Mouse (Mus musculus): Measurements from ENCODE around the gene Smu1.
"Not testable (repeated sequence)": the region's sequence is repeated elsewhere in the genome, so short reads cannot be mapped to it uniquely, and the experiment has no call there.

Gene Smu1

DNA sequence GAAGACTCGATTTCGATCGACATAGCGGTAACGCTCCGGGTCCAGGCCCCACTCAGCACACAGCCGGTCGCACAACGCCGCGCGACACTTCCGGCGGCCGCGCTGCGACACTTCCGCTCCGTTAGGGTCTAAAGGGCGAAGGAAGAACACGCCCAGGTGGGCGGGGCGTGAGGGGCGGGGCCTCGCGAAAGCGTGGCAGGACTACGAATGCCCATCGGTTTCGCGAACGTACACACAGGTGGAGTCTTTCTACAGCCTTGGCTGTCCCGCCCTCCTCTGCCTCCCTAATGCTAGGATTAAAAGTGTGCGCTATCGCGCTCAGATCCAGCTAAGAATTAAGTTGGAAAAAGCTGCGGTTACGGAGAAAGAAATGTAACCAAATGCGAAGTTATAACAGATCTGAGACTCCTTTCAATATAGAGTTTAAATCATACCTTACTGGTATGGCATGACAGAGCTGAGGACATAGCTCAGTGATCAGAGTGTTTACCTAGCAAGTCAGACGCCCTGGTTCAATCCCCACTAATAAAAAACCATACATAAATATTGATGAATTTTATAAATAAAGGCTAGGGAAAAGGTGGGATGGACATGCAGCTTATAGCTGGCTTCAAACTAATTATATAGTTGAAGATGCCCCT lies at the start of gene Smu1:
TSS of gene Smu1 (minus strand) at position 144 of the 641 bp plus-strand sequence.
- DNase-seq (ENCODE audit: low read depth, low spot score), result peak; percentile 98

GRCm38 (mm10) chr4:40807382-40807781 lies 49.7 kb upstream of the Smu1 start:
- DNase-seq (ENCODE audit: low read depth, low spot score), result no peak

DNA sequence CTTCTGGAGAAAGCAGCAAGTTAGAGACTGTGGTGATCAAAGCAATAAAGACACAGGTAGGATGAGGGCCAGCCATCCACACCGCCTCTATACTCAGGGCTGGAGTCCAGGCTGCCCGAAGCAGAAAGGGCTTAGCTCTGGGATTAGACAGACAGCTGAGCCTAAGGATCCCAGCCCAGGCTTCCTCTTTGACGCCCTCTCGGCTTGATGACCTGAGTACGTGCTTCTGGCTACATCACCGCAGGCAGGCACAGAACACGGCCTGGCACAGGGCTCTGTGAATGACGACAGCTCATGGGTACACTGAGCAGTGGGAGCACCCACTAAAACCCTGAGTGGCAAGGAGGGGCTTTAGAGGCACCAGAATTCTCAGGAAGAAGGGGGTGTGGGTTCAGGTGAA lies 47.7 kb upstream of the Smu1 start:
- DNase-seq (ENCODE audit: low read depth, low spot score), result no peak

DNA sequence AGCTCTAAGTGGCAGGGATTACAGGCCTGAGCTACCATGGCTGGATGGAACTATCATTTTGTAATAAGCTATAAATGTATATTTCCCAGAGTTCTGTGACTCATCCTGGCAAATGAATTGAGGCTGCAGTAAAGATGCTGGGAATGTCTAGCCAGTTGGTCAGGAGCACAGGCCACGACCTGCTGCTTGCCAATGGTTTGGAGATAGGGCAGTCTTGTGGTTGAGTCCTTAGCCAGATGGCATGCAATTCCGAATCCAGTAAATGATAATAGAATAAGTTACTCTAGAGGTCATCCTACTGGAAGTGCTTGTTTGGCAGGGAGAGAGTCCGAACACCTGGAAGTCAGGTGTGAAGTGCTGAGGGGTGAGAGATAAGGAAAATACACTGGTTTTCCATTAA lies 45.1 kb upstream of the Smu1 start:
- DNase-seq (ENCODE audit: low read depth, low spot score), result no peak

- DNase-seq (ENCODE audit: low read depth, low spot score), result no peak
Measured at GRCm38 (mm10) chr4:40801908-40802307, 44.2 kb upstream of the Smu1 start.

DNA sequence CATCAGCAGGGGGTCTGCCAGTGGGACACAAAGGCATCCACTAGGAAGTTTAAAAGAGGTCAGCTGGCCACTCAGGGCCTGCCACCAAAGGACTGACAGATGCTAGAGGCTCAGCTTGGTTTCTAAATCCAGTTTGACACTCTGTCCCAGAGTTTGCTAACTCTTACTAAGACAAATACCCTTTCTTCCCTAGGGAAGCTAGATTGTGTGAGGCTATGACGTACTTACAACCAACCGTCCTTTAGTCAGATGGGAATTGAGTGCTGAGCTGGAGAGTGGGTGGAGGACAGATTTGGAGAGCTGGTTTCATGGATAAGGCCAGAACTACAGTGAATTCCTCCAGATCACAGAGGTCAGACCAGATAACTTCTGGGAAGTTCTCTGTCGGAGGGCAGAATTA lies 43.1 kb upstream of the Smu1 start:
- no peak for DNase-seq (ENCODE audit: low read depth, low spot score)

- not testable (repeated sequence) for DNase-seq (ENCODE audit: low read depth, low spot score)
Measured at GRCm38 (mm10) chr4:40798833-40799555, 41.3 kb upstream of the Smu1 start.

DNA sequence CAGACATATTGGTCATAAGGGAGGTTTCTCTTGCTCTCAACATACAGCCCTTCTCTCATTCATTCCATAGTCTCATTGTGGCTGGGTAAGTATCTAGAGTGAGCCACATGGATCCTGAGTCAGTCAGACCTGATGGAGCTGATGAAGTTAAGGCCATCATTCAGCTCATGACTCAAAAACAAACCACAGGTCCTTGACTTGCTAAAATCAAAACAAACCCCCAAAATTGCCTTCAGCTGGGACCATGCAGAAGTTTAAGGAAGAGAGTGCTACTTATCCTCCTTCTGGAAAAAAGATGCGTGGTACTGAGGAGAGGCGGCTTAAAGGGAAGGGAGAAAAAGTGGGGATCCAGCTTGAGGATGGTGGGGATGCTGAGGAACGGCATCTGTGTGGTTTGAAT lies 38.0 kb upstream of the Smu1 start:
- no peak for DNase-seq (ENCODE audit: low read depth, low spot score)

DNA sequence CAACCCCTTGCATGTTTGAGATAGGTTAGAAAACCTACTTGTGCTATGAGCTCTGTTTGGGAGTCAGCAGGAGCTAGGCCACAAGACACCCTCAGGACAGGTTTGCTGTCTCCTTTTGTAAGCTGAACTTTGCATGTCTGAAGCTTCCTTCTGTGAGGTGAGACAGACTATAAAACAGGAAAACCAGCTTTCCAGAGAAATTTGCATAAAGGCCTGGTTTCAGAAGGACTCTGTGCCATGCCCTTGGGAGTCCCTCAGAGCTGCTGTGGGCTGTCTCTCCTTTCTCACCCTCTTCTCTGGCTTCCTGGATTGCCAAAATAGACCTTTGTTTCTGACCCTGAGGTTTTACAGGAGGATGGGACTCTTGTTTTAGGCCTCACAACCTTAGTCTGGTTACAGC lies 36.6 kb upstream of the Smu1 start:
- DNase-seq (ENCODE audit: low read depth, low spot score), result peak; percentile 79

DNA sequence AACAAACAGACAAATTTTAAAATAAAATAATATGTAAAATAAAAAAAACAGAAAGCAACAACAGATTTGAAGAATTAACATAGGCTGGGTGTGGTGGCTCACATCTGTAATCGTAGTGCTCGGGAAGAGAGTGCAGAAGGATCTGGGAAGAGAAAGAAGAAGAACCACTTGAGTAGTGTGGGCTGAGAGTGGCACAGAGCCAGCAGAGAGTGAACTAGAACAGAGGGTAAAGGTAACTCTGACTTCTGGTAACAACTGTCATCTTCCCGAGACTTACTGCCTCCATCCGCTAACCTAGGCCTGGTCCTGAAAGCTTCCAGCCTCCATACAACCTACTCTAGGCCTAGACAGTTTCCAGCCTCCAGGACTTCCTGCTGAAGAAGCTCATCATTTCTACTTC lies 33.5 kb upstream of the Smu1 start:
- no peak for DNase-seq (ENCODE audit: low read depth, low spot score)

DNA sequence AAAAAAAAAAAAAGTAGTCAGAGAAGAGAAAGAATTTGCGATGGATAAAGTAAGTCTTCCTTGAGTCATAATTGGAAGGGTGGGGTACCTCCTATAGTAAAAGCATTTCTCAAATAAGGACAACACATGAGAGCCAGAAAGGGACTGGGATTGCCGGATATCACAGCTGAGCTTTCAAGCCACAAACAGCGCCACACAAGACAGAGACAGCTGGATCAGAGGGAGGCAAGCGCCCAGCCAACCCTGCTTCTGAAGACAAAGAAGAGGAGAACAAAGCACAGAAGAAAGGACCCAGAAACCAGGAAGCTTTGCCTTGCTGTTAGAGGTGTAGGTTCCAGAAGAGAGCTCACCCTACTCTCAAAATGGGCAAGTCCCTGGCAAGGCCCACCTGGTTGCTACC lies 28.9 kb upstream of the Smu1 start:
- DNase-seq (ENCODE audit: low read depth, low spot score), result no peak

DNA sequence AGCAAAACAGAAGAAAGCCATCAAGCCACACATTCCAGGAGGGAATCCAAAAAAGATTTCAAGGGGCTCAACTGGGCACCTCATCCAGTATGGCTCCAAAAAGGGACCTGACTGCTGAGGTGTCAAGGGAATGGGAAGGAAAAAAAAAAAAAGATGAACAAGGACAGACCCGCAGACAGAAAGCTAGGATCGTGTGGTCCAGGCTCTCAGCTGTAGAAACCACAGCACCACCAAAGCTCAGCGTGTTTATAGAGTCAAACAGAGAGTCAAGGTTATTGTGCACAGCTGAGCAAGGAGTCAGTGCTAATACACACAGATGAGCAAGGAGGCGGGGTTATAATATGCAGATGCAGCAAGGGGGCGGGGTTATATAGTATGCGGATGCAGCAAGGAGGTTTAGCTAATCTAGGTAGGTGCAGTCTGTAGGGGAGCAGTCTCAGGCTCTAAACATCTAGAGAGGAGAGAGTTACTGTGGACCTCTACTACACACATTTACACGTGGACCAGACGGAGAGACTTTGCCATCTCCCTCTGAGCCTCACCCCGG lies 28.0 kb upstream of the Smu1 start:
- DNase-seq (ENCODE audit: low read depth, low spot score), result peak; percentile 87

- DNase-seq (ENCODE audit: low read depth, low spot score), result no peak
Measured at GRCm38 (mm10) chr4:40784556-40785169, 26.9 kb upstream of the Smu1 start.

DNA sequence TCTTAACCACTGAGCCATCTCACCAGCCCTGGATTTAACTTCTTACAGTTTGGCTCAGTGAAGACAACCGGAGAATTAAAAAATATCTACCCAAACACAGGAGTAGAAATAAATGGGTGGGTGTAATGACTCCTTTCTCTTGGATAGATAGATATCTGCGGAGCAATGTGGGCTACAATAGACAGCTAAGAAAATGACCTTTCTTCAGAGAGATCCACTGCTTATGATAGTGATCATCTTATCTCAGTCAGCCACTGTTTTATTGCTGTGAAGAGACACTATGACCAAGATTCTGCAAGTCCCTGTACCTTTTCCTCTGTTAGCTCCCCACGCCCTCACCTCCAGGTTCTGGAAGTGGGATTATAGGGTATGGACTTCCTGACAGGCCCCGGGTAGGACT lies 25.3 kb upstream of the Smu1 start:
- DNase-seq (ENCODE audit: low read depth, low spot score), result no peak

GRCm38 (mm10) chr4:40781797-40782495 lies 24.2 kb upstream of the Smu1 start:
- no peak for DNase-seq (ENCODE audit: low read depth, low spot score)

DNA sequence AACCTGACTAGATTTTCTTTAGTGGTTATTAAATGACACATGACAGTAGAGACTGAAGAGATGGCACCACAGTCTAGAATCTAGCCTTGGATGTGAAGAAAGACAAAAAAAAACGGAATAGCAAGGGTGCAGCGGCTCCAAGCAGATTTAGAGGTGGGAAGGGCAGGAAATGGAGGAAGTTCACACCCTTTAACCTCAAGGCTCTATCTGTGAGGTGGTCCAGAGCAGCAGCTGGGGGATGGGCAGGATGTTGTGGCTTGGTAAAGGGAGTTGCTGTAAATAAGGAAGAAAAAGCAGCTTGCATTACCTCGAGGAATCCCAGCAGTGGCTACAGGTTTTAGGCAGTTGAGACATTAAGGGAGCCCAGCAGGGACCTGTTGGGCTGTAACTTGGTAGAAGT lies 23.4 kb upstream of the Smu1 start:
- DNase-seq (ENCODE audit: low read depth, low spot score), result peak; percentile 91

- DNase-seq (ENCODE audit: low read depth, low spot score), result no peak
Measured at GRCm38 (mm10) chr4:40778656-40779055, 20.9 kb upstream of the Smu1 start.

DNA sequence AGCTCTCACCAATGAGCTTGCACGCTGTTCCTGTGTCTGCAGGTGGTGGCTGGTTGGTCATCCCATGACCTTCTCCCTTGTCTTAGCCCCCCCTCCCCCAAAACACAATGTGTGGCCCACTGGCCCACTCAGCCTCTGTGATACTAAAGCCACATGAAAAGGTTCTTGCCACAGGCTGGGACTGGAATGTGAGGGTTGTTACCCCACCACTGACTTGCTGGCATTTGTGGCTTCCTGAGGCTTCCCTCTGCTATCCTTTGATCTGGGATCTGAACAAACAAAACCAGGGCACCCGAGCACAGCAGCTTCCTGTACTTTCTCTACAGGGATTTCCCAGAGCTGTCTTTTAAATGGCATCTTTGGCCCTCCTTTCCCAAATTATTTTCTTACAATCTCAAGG lies 19.4 kb upstream of the Smu1 start:
- peak; percentile 44 for DNase-seq (ENCODE audit: low read depth, low spot score)

GRCm38 (mm10) chr4:40776416-40776815 lies 18.7 kb upstream of the Smu1 start:
- peak; percentile 59 for DNase-seq (ENCODE audit: low read depth, low spot score)

GRCm38 (mm10) chr4:40774279-40775259 lies 16.8 kb upstream of the Smu1 start:
- peak; percentile 88 for DNase-seq (ENCODE audit: low read depth, low spot score)

GRCm38 (mm10) chr4:40759876-40760275 lies 2.2 kb upstream of the Smu1 start:
- DNase-seq (ENCODE audit: low read depth, low spot score), result no peak
